Comparison of ENCODE assay signal across 7 mouse cellular contexts in genomic region chr6:140423041-140423845, GRCm38 (mm10). TPM values are rescaled to one million over a fixed set of nuclear protein-coding genes. Genes with fewer than 3 reads are reported as not detected.
DNase-seq lines count a peak whose midpoint lies in the region; ATAC-seq lines count a peak whose summit lies in the region.

No protein-coding gene starts in this region.

- H3K27ac ChIP-seq in forebrain, embryonic 15.5 days (replicated peaks), result peak overlapping the region; percentile 95
- peak overlapping the region; percentile 97 for H3K27ac ChIP-seq in neural tube, embryonic 13.5 days (replicated peaks)

- H3K4me2 ChIP-seq in forebrain, embryonic 15.5 days (replicated peaks), result peak overlapping the region; percentile 54
- peak overlapping the region; percentile 70 for H3K4me2 ChIP-seq in neural tube, embryonic 13.5 days

- H3K4me1 ChIP-seq in forebrain, embryonic 15.5 days, result peaks cover 24% of the 10 kb centered on the region
- H3K4me1 ChIP-seq in neural tube, embryonic 13.5 days (replicated peaks), result peaks cover 36% of the 10 kb centered on the region

- peak overlapping the region; percentile 95 for H3K4me3 ChIP-seq in forebrain, embryonic 15.5 days
- peak overlapping the region; percentile 97 for H3K4me3 ChIP-seq in neural tube, embryonic 13.5 days

- H3K36me3 ChIP-seq in forebrain, embryonic 15.5 days, result no peaks in the 10 kb centered on the region
- no peaks in the 10 kb centered on the region for H3K36me3 ChIP-seq in neural tube, embryonic 13.5 days

- intact Hi-C loops in left cerebral cortex, postnatal 36 days (cut with DNase I), result loop anchor here (5.0 to 10.0 kb wide), 3 partner anchors 61 to 551 kb away; no protein-coding TSS in a partner anchor

- peak overlapping the region; percentile 99 for H3K9ac ChIP-seq in forebrain, embryonic 15.5 days (replicated peaks)
- H3K9ac ChIP-seq in neural tube, embryonic 13.5 days, result peak overlapping the region; percentile 99

- no peaks in the 10 kb centered on the region for H3K9me3 ChIP-seq in forebrain, embryonic 15.5 days
- 0 out of 2 replicates have a peak, but pooled peaks cover 10% of the 10 kb centered on the region for H3K9me3 ChIP-seq in neural tube, embryonic 13.5 days

- H3K27me3 ChIP-seq in forebrain, embryonic 15.5 days, result no peaks in the 10 kb centered on the region
- H3K27me3 ChIP-seq in neural tube, embryonic 13.5 days, result no peaks in the 10 kb centered on the region

- ATAC-seq in forebrain, embryonic 15.5 days (replicated peaks), result no peak
- ATAC-seq in neural tube, embryonic 13.5 days (ENCODE audit: low read depth), result no peak

- peak; percentile 19 to 30 for DNase-seq in left cerebral cortex, adult 8-10 months (ENCODE audit: low spot score in 2 of 2)
- no peak for DNase-seq in left cerebral cortex, postnatal 36 days (ENCODE audit: low spot score in 2 of 2)
- peak; percentile 70 for DNase-seq in cerebellum, adult 9-10 months
- peak; percentile 49 to 55 for DNase-seq in layer of hippocampus, postnatal 36 days
- DNase-seq in thymus, postnatal 36 days, result no peak

- WGBS in forebrain, embryonic 15.5 days, result 7% methylated on average over 29 of the region's 29 CpGs
- 5% methylated on average over 29 of the region's 29 CpGs for WGBS in neural tube, embryonic 13.5 days

RNA-seq across cellular contexts. Expression of gene Plekha5, which starts 0.6 kb away (rescaled TPM):
- total RNA-seq in left cerebral cortex, adult 8-10 months (2022), result 100 to 1,000 TPM; 124 to 132 (median 127) TPM
- 100 to 1,000 TPM in 1 of 2 experiments, 10 to 100 TPM in 1; 99.6 to 119 TPM for total RNA-seq in left cerebral cortex, postnatal 36 days (2021)
- polyA plus RNA-seq in forebrain, embryonic 15.5 days (2015; fragmentation: Nextera tagmentation; extraction: Ambion mirVana), result 31.6 and 32.7 TPM in 2 replicates
- 100 to 1,000 TPM in 1 of 2 experiments, 10 to 100 TPM in 1; 98.9 to 118 TPM for total RNA-seq in layer of hippocampus, postnatal 36 days (2021)
- 44.0 and 49.5 TPM in 2 replicates for polyA plus RNA-seq in neural tube, embryonic 13.5 days (2015; fragmentation: Nextera tagmentation; extraction: Ambion mirVana)

Comparison
In these comparisons a context has a peak if more than half of its experiments do, and no peak if none do; other contexts are left out.
1. DNase-seq: peak in left cerebral cortex, adult 8-10 months (2 of 2), cerebellum, adult 9-10 months (single experiment) and layer of hippocampus, postnatal 36 days (2 of 2); none in left cerebral cortex, postnatal 36 days (0 of 2) and thymus, postnatal 36 days (0 of 2).